Mouse (Mus musculus): ENCODE measurements around the gene Ssr3. TPM values are rescaled to one million over a fixed set of nuclear protein-coding genes. Genes with fewer than 3 reads are reported as not detected.

Gene Ssr3
- total RNA-seq, 2 experiments from 2014 or later, result 135 to 154 TPM

- Histone ChIP-seq H3K27ac (peak overlapping the region; percentile 84), H3K4me3 (no peak overlapping the region)
- intact Hi-C loops (cut with DNase I), result no loop called here
- TF ChIP-seq CTCF (IDR thresholded peaks at IDR 0.05), result no peak
- DNase-seq, result peak; percentile 53
Measured at GRCm38 (mm10) chr3:65340173-65340951, 52.1 kb downstream of the Ssr3 start.

- no peak overlapping the region for H3K4me3 ChIP-seq
- no peak for TF ChIP-seq CTCF (IDR thresholded peaks at IDR 0.05)
- DNase-seq, result peak; percentile 75
- intact Hi-C loops (cut with DNase I), result no loop called here
- peak overlapping the region; percentile 75 for H3K27ac ChIP-seq
Measured at GRCm38 (mm10) chr3:65337835-65338464, 54.5 kb downstream of the Ssr3 start.

Other genes with a start within 250 kb of the Ssr3 start
- gene Tiparp, start 135.8 kb upstream of the Ssr3 start, total RNA-seq (2021), result 10 to 100 TPM; 10.1 to 24.8 TPM